Mouse (Mus musculus) MEL (cell line): ENCODE measurements around the gene Aph1c. TPM values are rescaled to one million over a fixed set of nuclear protein-coding genes. Genes with fewer than 3 reads are reported as not detected.
"Not testable (repeated sequence)": the region's sequence is repeated elsewhere in the genome, so short reads cannot be mapped to it uniquely, and the experiment has no call there.

ENCODE experiments used
- DNase-seq: peaks from one replicate; pipeline ENCODE4 v3.0.0; 2011; ENCODE audit warnings: low read depth, low spot score
- H3K27ac ChIP-seq: 2 replicates; pipeline ENCODE4 v1.5.1; 2012; ENCODE audit warnings: low read depth, mild to moderate bottlenecking, control low read depth, low read length, moderate library complexity; ENCODE audit not compliant: control insufficient read depth
- H3K27me3 ChIP-seq, 2 experiments: fragments of 150-350 bp in 1 of 2; sonication (generic) in 1 of 2; 2 replicates each; pipeline ENCODE4 v1.6.1; 2012; ENCODE audit warnings: low read length in 2 of 2, mild to moderate bottlenecking in 2 of 2, improper control_type of control experiment in 1 of 2, moderate library complexity in 1 of 2; ENCODE audit not compliant: insufficient read depth in 2 of 2, control insufficient read depth in 1 of 2
- H3K36me3 ChIP-seq, 2 experiments: 2 replicates each; pipeline ENCODE4 v1.6.1; 2012 to 2014; ENCODE audit warnings: low read length in 2 of 2, improper control_type of control experiment in 1 of 2, inconsistent platforms in 1 of 2, mild to moderate bottlenecking in 1 of 2; ENCODE audit not compliant: insufficient read depth in 2 of 2, control insufficient read depth in 1 of 2
- H3K4me1 ChIP-seq, 2 experiments: fragments of 150-350 bp in 1 of 2; sonication (generic) in 1 of 2; 2 replicates each; pipeline ENCODE4 v1.6.1; 2012; ENCODE audit warnings: low read length in 2 of 2, improper control_type of control experiment in 1 of 2, mild to moderate bottlenecking in 1 of 2; ENCODE audit not compliant: insufficient read depth in 2 of 2, control insufficient read depth in 1 of 2
- H3K4me3 ChIP-seq, 2 experiments: fragments of 150-350 bp in 1 of 2; sonication (generic) in 1 of 2; 2 replicates each; pipeline ENCODE4 v1.5.1; 2012; ENCODE audit warnings: low read depth in 2 of 2, low read length in 2 of 2, mild to moderate bottlenecking in 2 of 2, moderate library complexity in 2 of 2, control low read depth in 1 of 2, improper control_type of control experiment in 1 of 2; ENCODE audit not compliant: control insufficient read depth in 1 of 2, insufficient read depth in 1 of 2
- H3K79me2 ChIP-seq: 2 replicates; pipeline ENCODE4 v1.6.1; 2012; ENCODE audit warnings: mild to moderate bottlenecking, low read length, moderate library complexity; ENCODE audit not compliant: control insufficient read depth, poor library complexity, insufficient read depth
- H3K9ac ChIP-seq: 2 replicates; pipeline ENCODE4 v1.6.1; 2012; ENCODE audit warnings: low read depth, mild to moderate bottlenecking, control low read depth, low read length, moderate library complexity; ENCODE audit not compliant: control insufficient read depth, poor library complexity, severe bottlenecking
- H3K9me3 ChIP-seq: fragments of 150-350 bp; sonication (generic); replicated peaks from 2 replicates; pipeline ENCODE4 v1.6.1; 2012; ENCODE audit warnings: mild to moderate bottlenecking, low read length, improper control_type of control experiment, moderate library complexity; ENCODE audit not compliant: insufficient read depth
- BHLHE40 ChIP-seq: IDR thresholded peaks from 2 replicates; pipeline ENCODE4 v1.6.1; 2012; ENCODE audit warnings: low read depth, mild to moderate bottlenecking, inconsistent platforms, low read length, improper control_type of control experiment, borderline replicate concordance
- CHD2 ChIP-seq: IDR thresholded peaks from 2 replicates; pipeline ENCODE4 v1.6.1; 2011; ENCODE audit warnings: low read length, improper control_type of control experiment
- CTCF ChIP-seq, 3 experiments: IDR thresholded peaks in 2 of 3; conservative IDR thresholded peaks in 1 of 3; 2 replicates each; pipeline ENCODE4 v1.5.1; 2011 to 2012; ENCODE audit warnings: low read length in 3 of 3, low read depth in 2 of 3, mild to moderate bottlenecking in 2 of 3, improper control_type of control experiment in 1 of 3, inconsistent platforms in 1 of 3, mixed read lengths in 1 of 3, moderate library complexity in 1 of 3; ENCODE audit not compliant: control insufficient read depth in 1 of 3, insufficient read depth in 1 of 3, poor library complexity in 1 of 3, severe bottlenecking in 1 of 3
- POLR2A ChIP-seq, 2 experiments: IDR thresholded peaks; 2 replicates each; pipeline ENCODE4 v1.6.1; 2011 to 2012; ENCODE audit warnings: low read length in 2 of 2, mild to moderate bottlenecking in 2 of 2, control low read depth in 1 of 2, improper control_type of control experiment in 1 of 2, low read depth in 1 of 2, moderate library complexity in 1 of 2; ENCODE audit not compliant: control insufficient read depth in 1 of 2, insufficient read depth in 1 of 2, poor library complexity in 1 of 2
- RAD21 ChIP-seq: IDR thresholded peaks from 2 replicates; pipeline ENCODE4 v1.6.1; 2011; ENCODE audit warnings: mild to moderate bottlenecking, low read depth, low read length, improper control_type of control experiment
- SMC3 ChIP-seq: IDR thresholded peaks from 2 replicates; pipeline ENCODE4 v1.6.1; 2011; ENCODE audit warnings: low read depth, low read length, improper control_type of control experiment
- USF1 ChIP-seq: IDR thresholded peaks from 2 replicates; pipeline ENCODE4 v1.6.1; 2014; ENCODE audit warnings: low read depth, mild to moderate bottlenecking, inconsistent platforms, low read length, improper control_type of control experiment, moderate library complexity
- ZC3H11A ChIP-seq: IDR thresholded peaks from 2 replicates; pipeline ENCODE4 v1.6.1; 2012; ENCODE audit warnings: low read depth, mild to moderate bottlenecking, inconsistent platforms, low read length, improper control_type of control experiment
- ZKSCAN1 ChIP-seq: IDR thresholded peaks from 2 replicates; pipeline ENCODE4 v1.6.1; 2012; ENCODE audit warnings: low read depth, mild to moderate bottlenecking, inconsistent platforms, low read length, improper control_type of control experiment, moderate library complexity
- ZMIZ1 ChIP-seq: IDR thresholded peaks from 2 replicates; pipeline ENCODE4 v1.6.1; 2012; ENCODE audit warnings: low read depth, mild to moderate bottlenecking, inconsistent platforms, low read length, improper control_type of control experiment, moderate library complexity
- polyA plus RNA-seq, 2 experiments: library from polyadenylated mRNA; stranded (reverse) in 1 of 2; unstranded in 1 of 2; fragments of >175 nt in 1 of 2; fragments of >200 nt in 1 of 2; gene quantifications; 2 replicates each; pipeline versions ENCODE4 v1.2.1 to v1.2.4; 2012; ENCODE audit warnings: low replicate concordance in 2 of 2, low read depth in 1 of 2; ENCODE audit not compliant: insufficient read length in 2 of 2, insufficient read depth in 1 of 2, missing spikeins in 1 of 2
- total RNA-seq: library from RNA; depleted of rRNA; stranded (reverse); fragments of 300-350 nt; gene quantifications from 2 replicates; pipeline ENCODE4 v1.2.3, GENCODE M21; 2012

The Aph1c gene
- total and polyA plus RNA-seq, 3 experiments = 0.23 to 0.39 TPM; not detected in 1

GRCm38 (mm10) chr9:66794629-66795463, 39.7 kb downstream of the Aph1c start:
- peak; percentile 5 for DNase-seq
- Histone ChIP-seq H3K36me3 (peaks cover 0 to 8% of the 10 kb centered on the region in 2 experiments; a peak in 2 of 4 replicates), H3K9me3 (no peaks in the 10 kb centered on the region), H3K27me3 (peaks cover 8 to 22% of the 10 kb centered on the region in 2 experiments; a peak in 3 of 4 replicates), H3K4me3 (peak overlapping the region; percentile 80 to 88), H3K27ac (no peak overlapping the region), H3K4me1 (peaks cover 0 to 5% of the 10 kb centered on the region in 2 experiments; a peak in 1 of 4 replicates), H3K79me2 (no peaks in the 10 kb centered on the region; the same call in 1 of the 2 replicates), H3K9ac (peak overlapping the region; percentile 66)
- no peak for TF ChIP-seq ZKSCAN1
- TF ChIP-seq POLR2A (IDR thresholded peaks at IDR 0.05; ENCODE audit: control insufficient read depth in 1 of 2, insufficient read depth in 1 of 2, low read depth in 1 of 2, low read length in 2 of 2, poor library complexity in 1 of 2) = no peak

GRCm38 (mm10) chr9:66787821-66788220, 46.7 kb downstream of the Aph1c start:
- no peaks in the 10 kb centered on the region for H3K79me2 ChIP-seq
- H3K36me3 ChIP-seq = no peaks in the 10 kb centered on the region
- TF ChIP-seq RAD21 (peak; percentile 92), CTCF (IDR thresholded peaks at IDR 0.05 in 2 of 3, conservative IDR thresholded peaks at IDR 0.05 in 1 of 3; ENCODE audit: control insufficient read depth in 1 of 3, insufficient read depth in 1 of 3, low read depth in 2 of 3, low read length in 3 of 3, poor library complexity in 1 of 3, severe bottlenecking in 1 of 3) (peak in 2 of 3 experiments; percentile 38 to 83; a peak in 4 of 6 replicates), USF1 (no peak), SMC3 (peak; percentile 81), ZMIZ1 (no peak), ZC3H11A (peak; percentile 80), CHD2 (no peak), BHLHE40 (no peak)
- TF ChIP-seq, all 39 proteins: peak for 4
- Histone ChIP-seq H3K27ac (no peak overlapping the region), H3K4me1 (no peaks in the 10 kb centered on the region), H3K9me3 (no peaks in the 10 kb centered on the region), H3K27me3 (peaks cover 0 to 5% of the 10 kb centered on the region in 2 experiments; a peak in 2 of 4 replicates), H3K4me3 (no peak overlapping the region), H3K9ac (no peak overlapping the region)
- peak; percentile 62 for DNase-seq

GRCm38 (mm10) chr9:66784552-66784951, 50.0 kb downstream of the Aph1c start:
- not testable (repeated sequence) for H3K79me2 ChIP-seq, H3K36me3 ChIP-seq, H3K4me1 ChIP-seq, H3K9me3 ChIP-seq, H3K4me3 ChIP-seq, H3K9ac ChIP-seq, H3K27me3 ChIP-seq
- peak; percentile 34 for DNase-seq
- TF ChIP-seq RAD21 (peak; percentile 6; the same call in 1 of the 2 replicates), CTCF (IDR thresholded peaks at IDR 0.05 in 2 of 3, conservative IDR thresholded peaks at IDR 0.05 in 1 of 3; ENCODE audit: control insufficient read depth in 1 of 3, insufficient read depth in 1 of 3, low read depth in 2 of 3, low read length in 3 of 3, poor library complexity in 1 of 3, severe bottlenecking in 1 of 3) (peak; percentile 30 to 40 (median 31); a peak in 5 of 6 replicates), SMC3 (peak; percentile 36)
- TF ChIP-seq, all 39 proteins: peak for 3; not testable (repeated sequence) for 36
- not testable (repeated sequence) for H3K27ac ChIP-seq
